Mouse (Mus musculus) C2C12 (cell line): Measurements from ENCODE around the gene Ppp1r12b.

ENCODE experiments used
- CTCF ChIP-seq: IDR thresholded peaks from one replicate; pipeline ENCODE4 v1.5.1; 2011; ENCODE audit not compliant: control insufficient read depth, insufficient read depth, insufficient read length
- MAX ChIP-seq: IDR thresholded peaks from one replicate; pipeline ENCODE4 v1.6.1; 2011; ENCODE audit warnings: mild to moderate bottlenecking, control low read depth
- USF1 ChIP-seq: IDR thresholded peaks from one replicate; pipeline ENCODE4 v1.6.1; 2011; ENCODE audit warnings: low read depth, mild to moderate bottlenecking, control low read depth, moderate library complexity

GRCm38 (mm10) chr1:134850361-134850760, 105.4 kb downstream of the Ppp1r12b start:
- no peak for TF ChIP-seq CTCF
- TF ChIP-seq USF1, result no peak
- TF ChIP-seq MAX, result no peak
